Mouse (Mus musculus): ENCODE results near the gene Rpa1. TPM values are rescaled to one million over a fixed set of nuclear protein-coding genes. Genes with fewer than 3 reads are reported as not detected.
"Not testable (repeated sequence)": the region's sequence is repeated elsewhere in the genome, so short reads cannot be mapped to it uniquely, and the experiment has no call there.

The Rpa1 gene
- 10 to 100 TPM; 63.7 to 68.1 TPM for total RNA-seq (2021)
- long read RNA-seq, full-length matches to known transcripts: 52 of 88 reads
- long read RNA-seq, partial matches to known transcripts: 23 of 88 reads
- long read RNA-seq, other reads (novel, unspliced or antisense): 13 of 88 reads

GRCm38 (mm10) chr11:75348199-75348889 lies at the start of gene Rpa1, which contains the start of gene Smyd4:
TSS of gene Rpa1 (minus strand) at chr11:75348324.
TSS of gene Smyd4 (plus strand) at chr11:75348433.
- peak; percentile 93 to 96 for DNase-seq (ENCODE audit: low spot score in 2 of 2)

GRCm38 (mm10) chr11:75397452-75397851 lies 49.3 kb upstream of the Rpa1 start:
- DNase-seq (ENCODE audit: low spot score in 2 of 2): peak in 1 of 2 experiments; percentile 58

GRCm38 (mm10) chr11:75395611-75396010 lies 47.5 kb upstream of the Rpa1 start:
- DNase-seq (ENCODE audit: low spot score in 2 of 2): no peak

GRCm38 (mm10) chr11:75383529-75383928 lies 35.4 kb upstream of the Rpa1 start:
- DNase-seq (ENCODE audit: low spot score in 2 of 2): not testable (repeated sequence)

GRCm38 (mm10) chr11:75378786-75379185 lies 30.7 kb upstream of the Rpa1 start:
- not testable (repeated sequence) for DNase-seq (ENCODE audit: low spot score in 2 of 2)

- no peak for DNase-seq (ENCODE audit: low spot score in 2 of 2)
Observed at GRCm38 (mm10) chr11:75377125-75377524, 29.0 kb upstream of the Rpa1 start.

- no peak for DNase-seq (ENCODE audit: low spot score in 2 of 2)
Observed at GRCm38 (mm10) chr11:75355475-75355874, 7.4 kb upstream of the Rpa1 start.

- no peak for DNase-seq (ENCODE audit: low spot score in 2 of 2)
Observed at GRCm38 (mm10) chr11:75351225-75351624, 3.1 kb upstream of the Rpa1 start.

GRCm38 (mm10) chr11:75348890-75349261 lies 752 bp upstream of the Rpa1 start:
- DNase-seq (ENCODE audit: low spot score in 2 of 2): no peak

- no peak for DNase-seq (ENCODE audit: low spot score in 2 of 2)
Observed at GRCm38 (mm10) chr11:75347596-75347995, 528 bp downstream of the Rpa1 start.

GRCm38 (mm10) chr11:75347188-75347585 lies 937 bp downstream of the Rpa1 start:
- DNase-seq (ENCODE audit: low spot score in 2 of 2): no peak

GRCm38 (mm10) chr11:75346556-75347187 lies 1.5 kb downstream of the Rpa1 start:
- DNase-seq (ENCODE audit: low spot score in 2 of 2): no peak

- DNase-seq (ENCODE audit: low spot score in 2 of 2): no peak
Observed at GRCm38 (mm10) chr11:75344716-75345115, 3.4 kb downstream of the Rpa1 start.

GRCm38 (mm10) chr11:75344163-75344562 lies 4.0 kb downstream of the Rpa1 start:
- no peak for DNase-seq (ENCODE audit: low spot score in 2 of 2)

GRCm38 (mm10) chr11:75343096-75343495 lies 5.0 kb downstream of the Rpa1 start:
- no peak for DNase-seq (ENCODE audit: low spot score in 2 of 2)

- DNase-seq (ENCODE audit: low spot score in 2 of 2): no peak
Observed at GRCm38 (mm10) chr11:75340698-75341345, 7.3 kb downstream of the Rpa1 start.

GRCm38 (mm10) chr11:75340076-75340475 lies 8.0 kb downstream of the Rpa1 start:
- DNase-seq (ENCODE audit: low spot score in 2 of 2): no peak

- no peak for DNase-seq (ENCODE audit: low spot score in 2 of 2)
Observed at GRCm38 (mm10) chr11:75337246-75337645, 10.9 kb downstream of the Rpa1 start.

- no peak for DNase-seq (ENCODE audit: low spot score in 2 of 2)
Observed at GRCm38 (mm10) chr11:75336676-75337075, 11.4 kb downstream of the Rpa1 start.

- DNase-seq (ENCODE audit: low spot score in 2 of 2): no peak
Observed at GRCm38 (mm10) chr11:75325969-75326311, 22.2 kb downstream of the Rpa1 start.

- DNase-seq (ENCODE audit: low spot score in 2 of 2): no peak
Observed at GRCm38 (mm10) chr11:75325116-75325968, 22.8 kb downstream of the Rpa1 start.

Measured in layer of hippocampus, adult 18-20 months (tissue).